Mouse (Mus musculus) kidney, adult 11 months (tissue): ENCODE results near the gene Slc1a1.

Source experiments
- DNase-seq: peaks from one replicate; pipeline ENCODE4 v3.0.0; 2022

Slc1a1 gene

DNA sequence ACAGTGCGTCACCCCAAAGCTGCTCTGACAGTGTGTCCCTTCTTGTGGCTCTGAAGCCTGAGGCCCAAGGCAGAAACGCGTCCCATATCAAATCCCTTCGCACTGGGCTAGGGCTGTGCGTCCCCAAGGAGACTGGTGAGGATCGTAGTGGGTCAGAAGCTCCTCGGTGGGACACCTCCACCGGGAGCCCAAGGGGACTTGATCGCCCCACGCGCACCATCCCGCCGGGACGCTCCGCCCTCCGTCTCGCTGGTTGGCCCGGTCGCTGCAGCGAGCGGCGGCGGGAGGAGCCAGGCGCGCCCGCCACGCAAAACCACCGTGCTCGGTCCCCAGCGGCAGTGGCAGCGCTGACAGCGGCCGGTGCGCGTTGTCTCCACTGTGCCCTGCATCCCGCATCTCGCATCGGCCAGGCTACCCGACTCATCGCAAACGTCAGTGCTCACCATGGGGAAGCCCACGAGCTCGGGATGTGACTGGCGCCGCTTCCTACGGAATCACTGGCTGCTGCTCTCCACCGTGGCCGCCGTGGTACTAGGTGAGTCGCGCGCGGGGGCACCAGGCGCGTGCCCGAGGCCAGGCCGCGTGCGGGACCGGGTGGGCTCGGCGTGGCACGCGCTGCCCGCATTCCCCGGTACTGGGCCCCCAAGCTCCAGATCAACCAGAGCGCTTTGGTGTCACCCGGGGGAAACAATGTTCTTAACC lies at the start of gene Slc1a1:
TSS of gene Slc1a1 (plus strand) at position 252 of the 702 bp plus-strand sequence.
- DNase-seq = peak; percentile 62

DNA sequence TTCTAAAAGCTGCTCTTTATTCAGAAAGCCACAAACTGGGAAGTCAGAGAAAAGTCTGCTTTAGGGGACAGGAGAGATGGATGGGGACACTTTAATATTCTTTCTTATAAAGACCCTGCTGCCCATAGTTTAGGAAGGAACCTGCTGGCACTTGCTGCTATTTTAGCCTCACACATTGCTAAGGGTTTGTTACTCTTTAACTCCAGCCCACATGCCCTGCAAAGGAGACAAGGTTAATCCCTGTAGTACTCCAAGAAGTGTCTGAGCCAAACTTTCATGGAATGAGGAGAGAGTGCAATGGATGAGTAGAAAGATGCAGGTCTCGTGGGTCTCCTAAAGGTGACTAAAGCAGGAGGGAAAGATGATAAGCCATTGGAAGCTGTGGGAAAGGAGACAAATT lies 44.7 kb upstream of the Slc1a1 start:
- DNase-seq = peak; percentile 69

DNA sequence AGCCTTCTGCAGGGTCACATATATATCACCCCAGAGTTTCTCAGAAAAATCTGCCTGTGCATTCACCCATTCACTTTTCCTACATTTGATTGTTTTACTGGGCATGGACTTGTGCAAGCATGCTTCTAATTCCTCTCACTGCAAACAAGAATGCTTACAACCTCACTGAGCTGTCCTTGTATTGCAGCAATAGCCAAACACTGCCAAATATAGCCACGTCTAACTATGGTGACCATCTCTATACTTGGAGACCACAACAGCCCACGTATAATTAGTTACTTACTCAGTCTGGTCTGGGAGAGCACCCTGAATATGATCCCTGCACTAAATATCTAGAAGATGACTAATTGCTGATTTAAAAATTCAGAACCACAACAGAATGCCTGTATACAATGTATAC lies 41.5 kb upstream of the Slc1a1 start:
- no peak for DNase-seq

DNA sequence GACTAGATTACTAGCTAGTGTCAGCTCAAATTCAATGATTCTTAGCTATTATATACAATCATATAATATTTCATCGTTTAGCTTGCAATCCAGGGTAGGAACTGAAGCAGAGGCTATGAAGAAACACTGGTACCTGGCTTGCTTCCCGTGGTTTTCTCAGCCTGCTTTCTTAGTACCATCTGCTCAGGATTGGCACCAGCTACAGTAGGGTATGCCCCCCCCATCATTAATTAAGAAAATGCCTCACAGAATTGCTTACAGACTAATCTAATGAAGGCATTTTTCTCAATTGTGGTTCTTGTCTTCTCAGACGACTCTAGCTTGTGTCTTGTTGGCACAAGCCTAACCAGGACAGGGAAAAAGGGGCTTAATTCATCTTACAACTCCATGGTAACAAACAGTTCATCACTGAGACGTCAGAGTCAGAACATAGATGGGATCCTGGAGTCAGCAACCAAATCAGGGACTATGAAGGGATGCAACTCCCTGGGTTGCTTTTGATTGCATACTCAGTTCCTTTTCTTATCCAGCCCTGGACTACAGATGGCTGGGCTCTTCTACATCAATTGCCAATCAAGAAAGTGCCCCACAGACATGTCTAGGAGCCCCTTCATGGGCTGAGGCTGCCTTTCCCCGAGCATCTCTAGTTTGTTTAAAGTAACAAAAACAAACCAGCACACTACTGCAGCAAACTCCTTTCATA lies 38.6 kb upstream of the Slc1a1 start:
- DNase-seq = no peak

DNA sequence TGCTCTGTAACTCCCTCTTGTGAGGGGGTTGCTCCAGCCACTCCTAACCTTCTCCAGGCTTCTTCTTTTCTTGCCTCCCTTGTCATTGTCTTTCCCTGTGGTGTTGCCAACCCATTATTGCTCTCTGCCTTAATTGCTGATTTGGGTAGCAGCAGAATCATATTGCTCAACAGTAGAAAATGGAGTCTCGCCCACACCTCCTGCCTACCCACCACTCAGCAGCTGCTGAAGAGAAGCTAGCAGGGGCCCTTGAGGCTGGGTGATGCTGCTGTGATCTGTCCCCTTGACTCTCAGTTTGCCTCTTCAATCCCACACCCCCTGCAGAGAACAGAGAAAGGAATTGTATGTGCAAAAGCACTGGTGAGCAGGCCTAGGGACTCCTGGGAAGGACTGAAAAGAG lies 37.9 kb upstream of the Slc1a1 start:
- no peak for DNase-seq

DNA sequence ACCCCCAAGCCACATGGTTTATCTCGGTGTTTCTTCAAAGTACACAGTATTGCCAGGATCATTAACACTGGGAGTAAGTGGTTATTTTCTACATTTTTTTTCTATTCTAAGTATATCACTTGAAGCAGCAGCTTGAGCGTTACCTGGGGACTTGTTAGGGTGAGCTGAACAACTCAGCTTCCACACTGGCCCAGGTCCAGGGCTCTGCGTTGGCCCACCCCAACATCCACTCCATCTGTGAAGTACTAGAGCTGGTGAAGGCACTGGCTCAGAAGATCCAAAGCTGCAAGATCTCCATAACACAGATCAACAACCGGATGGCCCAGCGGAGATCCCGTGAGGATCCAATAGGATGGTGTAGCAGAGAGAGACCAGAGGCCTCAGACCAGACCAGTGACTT lies 37.2 kb upstream of the Slc1a1 start:
- DNase-seq = no peak

DNA sequence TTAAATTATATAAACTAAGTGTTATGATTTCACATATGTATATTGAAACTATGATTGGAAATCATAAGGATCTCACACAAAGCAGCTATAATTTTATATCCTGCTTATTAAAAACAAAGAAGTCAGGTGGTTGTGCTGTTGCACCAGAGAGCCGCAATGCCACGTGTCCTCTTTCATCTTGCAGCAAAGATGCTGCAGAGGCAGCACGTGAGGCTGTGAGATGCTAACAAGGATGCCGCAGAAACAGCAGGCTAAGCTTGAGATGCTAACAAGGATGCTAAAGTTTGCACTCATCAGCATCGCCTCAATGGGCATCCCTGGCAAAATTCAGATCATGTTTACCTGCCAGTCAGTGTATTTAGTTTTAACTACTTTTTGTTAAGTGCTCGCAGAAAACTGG lies 34.4 kb upstream of the Slc1a1 start:
- no peak for DNase-seq

DNA sequence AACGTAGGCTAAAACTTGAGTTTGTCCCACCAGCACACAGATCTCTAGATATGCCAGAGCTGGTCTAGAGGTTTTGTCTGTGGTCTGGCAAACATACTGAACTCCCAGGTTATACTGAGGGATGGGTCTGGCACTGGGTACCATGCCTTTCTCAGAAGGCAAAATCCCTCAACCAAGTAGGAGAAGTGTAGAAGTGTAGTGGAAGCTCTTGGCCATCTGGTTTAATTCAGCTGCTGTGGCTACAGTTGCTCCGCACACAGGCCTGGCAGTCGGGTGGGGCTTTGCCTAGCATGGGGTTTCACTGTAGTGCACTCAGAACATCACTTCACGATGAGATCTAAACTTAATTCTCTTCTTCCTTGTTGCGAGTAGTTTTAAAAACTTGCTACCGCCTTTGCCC lies 28.6 kb upstream of the Slc1a1 start:
- DNase-seq = no peak

DNA sequence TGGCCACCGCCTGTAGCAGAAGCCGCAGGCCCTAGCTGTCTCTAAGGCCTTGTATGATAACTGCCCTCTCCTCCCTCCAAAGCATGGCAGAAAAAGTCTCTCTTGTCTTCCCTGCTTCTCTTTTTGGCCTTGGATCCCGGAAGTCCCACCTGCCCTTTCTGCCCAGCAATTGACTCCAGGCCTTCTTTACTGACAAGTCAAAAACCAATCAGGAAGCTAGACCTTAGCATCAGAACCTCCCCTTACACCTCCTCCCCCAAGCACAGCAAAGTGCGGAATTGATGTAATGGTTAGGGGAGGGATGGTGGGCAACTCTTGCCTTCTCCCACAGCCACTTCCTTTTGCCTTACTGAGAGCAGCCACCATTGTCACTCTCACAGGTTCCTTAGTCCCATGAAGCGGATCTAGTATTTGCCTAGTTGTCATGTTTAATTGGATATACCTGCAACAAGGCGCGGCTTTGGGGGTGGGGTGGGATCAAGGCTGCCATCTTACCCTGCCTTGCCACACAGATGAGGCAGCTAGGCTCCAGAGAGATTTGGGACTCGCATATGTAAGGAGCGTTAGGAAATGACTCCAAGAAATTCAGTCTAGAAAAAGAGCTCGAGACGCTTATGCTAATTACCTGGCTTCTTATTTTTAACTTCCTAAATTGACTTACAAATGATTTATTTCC lies 27.9 kb upstream of the Slc1a1 start:
- no peak for DNase-seq

DNA sequence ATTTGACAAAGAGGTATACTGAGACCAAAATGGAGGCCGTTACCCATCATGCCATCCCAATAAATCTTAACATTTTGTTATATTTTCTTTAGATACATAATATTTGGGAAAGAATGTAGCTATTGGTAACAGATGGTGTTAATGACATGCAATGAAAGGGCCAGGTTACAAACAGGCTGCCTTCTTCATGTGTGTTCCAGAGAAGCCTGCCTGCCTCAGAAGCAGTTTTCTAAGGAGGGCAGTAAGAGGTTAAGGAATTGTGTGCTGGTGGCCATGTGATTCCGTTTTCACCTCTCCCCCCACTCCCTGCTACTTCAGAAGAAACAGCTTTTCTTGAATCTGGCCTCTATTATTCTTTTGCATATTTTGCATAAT lies 27.4 kb upstream of the Slc1a1 start:
- no peak for DNase-seq

DNA sequence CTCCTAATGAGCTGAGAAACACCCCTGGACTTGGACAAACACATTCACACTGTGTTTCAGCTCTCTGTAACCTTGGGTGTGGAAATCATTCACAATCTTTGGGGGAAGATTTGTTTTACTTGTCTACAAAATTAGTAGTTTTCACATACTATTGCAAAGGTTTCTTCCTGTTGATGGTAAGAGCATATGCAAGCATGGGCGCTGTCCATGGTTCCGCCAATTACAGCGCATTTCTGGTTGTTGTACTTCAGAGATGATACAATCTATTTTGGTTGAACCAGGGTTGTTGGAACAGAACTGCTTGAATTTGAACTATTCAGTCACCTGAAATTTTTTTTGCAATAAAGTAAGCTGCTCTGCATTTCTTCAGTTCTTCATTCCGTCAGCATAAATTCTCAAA lies 16.6 kb upstream of the Slc1a1 start:
- DNase-seq = no peak

DNA sequence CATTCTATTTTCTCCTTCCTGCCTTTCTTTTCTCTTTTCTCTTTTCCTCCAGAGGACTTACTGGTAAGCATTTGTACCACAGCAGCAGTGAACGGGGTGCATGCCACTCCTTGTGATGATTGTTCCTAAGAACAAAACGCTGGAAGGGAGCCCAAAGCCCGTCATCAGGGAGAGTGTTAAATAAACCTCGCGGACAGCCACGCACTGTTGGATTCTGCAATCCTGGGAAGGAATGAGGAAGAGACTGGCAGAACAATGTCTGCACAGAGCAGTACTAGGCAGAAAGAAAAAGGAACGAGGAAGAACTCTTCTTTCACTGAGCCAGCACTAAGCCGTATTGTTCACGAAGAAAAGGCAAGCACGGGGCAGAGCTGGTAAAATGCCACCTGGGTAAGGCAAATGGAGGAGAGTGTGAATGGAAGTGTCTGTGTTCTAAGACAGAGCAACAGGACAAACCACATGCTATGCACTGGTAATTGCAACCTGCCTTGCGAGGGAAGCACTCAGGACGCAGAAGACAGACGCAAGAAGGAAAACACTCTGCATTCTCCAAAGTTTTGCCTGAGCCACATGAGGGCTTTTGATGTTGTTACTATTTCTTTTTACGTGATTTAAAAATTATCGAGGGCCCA lies 7.0 kb upstream of the Slc1a1 start:
- no peak for DNase-seq

DNA sequence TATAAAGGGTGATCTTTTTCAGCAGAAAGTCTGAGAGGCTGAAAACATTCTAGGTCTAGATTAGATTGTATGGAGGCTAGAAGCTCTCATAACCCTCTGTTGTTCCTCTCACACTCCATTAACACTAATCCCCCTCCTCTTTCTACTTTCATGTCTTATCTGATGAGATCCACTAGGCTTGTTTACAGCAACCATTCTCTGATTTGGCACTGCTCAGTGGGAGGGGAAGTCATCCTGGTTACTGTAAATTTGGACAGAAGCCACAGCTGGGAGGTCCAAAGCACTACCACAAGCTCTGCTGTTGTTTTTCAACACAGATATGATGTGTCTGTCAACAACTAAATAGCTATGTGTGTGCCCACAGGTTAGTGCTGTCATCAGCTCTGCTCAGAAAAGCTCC lies 3.5 kb upstream of the Slc1a1 start:
- DNase-seq = no peak

DNA sequence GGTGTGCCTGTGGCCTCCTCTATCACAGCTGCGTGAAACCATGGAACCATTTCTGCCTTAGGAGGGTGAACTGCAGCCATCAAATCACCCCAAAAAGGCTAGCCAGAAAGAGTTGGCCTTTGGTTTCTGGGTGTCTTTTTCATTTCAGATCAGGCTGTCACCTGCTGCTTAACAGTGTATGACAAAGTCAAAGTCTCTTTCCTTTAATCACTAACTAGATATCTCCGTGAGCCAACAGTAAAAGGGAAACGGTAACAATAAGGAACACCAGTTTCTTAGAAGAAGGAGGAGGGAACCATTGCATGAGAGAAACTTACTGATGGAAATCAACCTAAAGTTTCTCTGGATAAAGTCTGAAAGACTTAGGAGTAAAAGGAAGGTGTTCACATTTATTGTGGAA lies 2.2 kb upstream of the Slc1a1 start:
- DNase-seq = no peak

DNA sequence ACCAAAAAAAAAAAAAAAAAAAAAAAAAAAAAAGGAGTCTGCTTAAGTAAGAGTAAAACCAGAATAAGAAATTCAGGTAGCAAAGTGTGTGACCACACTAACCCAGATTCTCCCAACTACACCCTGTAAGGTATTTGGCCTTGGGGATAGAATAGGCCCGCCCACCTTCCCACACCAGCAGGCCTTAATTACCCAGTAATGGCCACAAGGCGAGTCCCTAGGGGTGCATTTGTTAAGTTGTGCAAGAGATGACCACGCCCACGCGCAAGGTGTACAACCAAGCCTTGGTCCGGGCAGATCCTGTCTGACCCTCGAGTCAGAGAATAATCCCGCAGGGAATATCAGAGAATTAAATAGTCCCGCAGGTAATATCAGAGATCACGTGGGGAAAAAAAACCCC lies 461 bp upstream of the Slc1a1 start:
- DNase-seq = peak; percentile 58

DNA sequence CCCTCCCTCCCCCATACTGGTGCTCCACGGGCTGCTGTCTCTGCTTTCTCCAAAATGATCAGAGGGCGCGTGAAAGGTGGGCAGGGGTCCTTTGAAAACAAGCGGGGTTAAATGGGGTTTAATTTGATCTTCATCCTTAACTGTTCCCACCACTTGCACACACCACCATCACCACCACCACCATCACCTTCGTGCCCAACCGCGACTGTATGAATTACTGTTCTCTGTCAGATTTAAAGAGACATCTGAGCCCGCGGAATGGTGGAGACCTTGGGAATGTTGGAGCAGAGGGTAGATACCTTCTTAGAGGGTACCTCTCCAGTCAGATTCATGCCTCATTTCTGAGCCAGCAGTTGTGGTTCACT lies 633 bp downstream of the Slc1a1 start:
- no peak for DNase-seq

DNA sequence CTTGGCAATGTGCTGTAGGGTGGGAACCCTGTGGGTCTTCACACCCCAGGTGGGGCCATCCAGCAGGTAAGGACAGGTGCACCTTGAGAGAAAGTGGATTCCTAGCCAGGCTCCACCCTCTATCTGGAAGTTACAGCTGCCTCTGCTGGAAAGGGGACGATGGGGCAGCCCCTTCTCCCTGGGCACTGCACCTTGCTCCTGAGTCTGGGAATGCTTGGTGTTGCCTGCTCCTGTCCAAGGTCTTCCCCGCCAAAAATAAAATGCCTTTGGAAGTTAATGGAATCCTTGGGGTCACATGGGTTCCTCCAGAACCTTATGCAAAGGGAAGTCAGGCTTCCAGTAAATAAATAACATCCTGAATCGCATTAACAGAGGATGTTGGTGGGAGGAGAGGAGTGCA lies 1.3 kb downstream of the Slc1a1 start:
- peak; percentile 78 for DNase-seq

DNA sequence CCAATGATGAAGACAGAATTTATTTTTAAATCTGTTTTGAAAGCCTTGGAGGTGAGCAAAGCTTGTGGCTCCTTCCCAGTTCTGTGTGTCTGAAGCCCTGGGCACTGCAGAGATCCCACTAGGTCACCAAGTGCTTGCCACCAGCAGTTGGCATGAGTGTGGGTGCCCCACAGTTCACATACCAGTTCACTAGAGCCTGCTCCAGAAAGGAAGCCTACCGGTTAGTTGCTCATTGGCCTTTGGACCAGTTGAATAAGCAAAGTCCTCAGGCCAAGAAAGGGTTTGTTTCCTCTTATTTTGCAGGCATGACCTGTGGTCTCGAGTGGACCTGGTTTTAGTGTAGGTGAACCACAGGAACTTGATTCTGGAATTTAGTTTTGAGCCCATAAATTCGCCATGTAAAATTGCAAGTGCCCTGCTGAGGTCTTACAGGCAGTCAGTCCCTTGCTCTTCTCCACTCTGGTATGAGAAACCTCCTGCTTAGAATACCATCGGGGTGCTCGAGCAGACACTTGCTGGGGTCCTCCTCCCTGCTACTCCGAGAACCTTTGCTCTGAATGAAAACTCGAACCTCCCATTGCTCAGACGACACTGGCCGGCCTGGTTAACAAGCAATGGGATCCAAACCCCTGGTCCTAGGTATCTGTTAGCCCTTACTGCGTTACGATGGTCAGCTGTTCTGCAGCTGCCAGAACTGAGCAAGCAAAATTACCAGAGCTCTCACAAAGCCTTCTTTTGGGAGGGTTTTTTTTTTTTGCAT lies 2.0 kb downstream of the Slc1a1 start:
- DNase-seq = peak; percentile 85

DNA sequence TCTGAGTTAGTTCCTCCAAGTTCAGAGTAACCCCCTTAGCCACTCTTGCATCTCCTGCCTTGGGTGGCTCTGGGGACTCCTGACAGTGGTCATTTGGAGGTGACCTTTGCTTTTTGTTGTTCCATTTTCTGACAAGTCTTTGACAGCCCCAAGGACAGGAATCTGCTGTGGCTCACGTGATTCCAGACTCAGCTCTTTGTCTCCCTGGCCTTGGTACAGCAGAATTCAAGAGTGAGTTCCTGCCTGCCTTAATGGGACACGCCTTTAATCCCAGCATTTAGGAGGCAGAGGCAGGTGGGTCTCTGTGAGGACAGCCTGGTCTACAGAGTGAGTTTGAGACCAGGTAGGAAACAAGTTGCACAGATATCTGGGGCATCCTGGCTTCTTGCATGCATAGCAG lies 3.9 kb downstream of the Slc1a1 start:
- no peak for DNase-seq

DNA sequence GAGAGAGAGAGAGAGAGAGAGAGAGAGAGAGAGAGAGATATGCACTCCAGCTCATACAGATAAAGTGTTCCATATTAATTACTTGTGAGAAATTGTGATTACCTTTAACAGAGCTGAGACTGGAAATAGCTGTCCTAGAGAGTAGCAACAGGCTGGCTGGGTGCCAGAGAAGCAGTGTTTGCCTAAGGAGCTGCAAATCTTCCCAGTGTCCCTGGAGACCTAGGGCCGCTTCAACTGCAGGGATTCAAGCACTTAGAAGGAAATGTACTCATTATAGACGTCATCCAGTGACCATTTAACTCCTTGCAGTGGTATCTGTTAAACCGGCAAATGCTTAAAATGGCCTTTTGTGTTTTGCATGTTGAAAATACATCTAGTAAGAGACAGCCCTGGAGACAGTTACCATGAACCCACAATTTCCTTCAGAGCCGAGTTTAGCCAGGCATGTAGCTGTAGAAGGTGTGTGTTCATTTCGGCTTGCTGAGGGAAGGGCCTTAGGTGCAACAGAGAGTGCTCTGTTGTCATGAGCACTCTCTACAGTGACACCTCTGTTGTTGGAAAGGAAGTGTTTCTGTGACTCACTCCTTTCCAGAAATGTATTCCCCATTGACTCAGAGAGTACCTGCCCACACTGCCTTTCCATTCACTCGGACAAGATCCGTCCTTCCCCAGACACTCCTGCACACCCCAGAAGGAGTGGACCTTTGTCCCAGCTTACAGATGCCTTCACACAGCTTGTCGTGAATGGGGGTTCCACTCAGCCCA lies 10.3 kb downstream of the Slc1a1 start:
- DNase-seq = no peak

DNA sequence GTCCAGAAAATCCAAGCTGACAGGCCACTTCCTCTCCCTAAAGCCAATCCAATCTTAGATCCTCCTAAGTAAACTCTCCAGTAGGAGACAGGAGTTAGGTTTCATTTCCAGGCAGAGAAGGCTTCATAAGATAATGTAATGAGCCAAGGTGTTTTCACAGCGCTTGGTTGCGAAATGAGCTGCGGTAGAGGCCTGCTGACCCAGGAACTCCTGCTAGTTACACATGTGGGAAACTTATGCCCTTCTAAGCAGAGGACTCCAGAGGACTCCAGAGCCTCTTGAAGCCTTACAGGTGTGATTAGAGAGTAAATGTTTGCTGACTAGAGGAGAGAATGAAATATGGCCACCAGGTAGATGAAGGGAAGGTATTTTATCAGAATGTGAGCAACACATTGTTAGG lies 15.7 kb downstream of the Slc1a1 start:
- no peak for DNase-seq

DNA sequence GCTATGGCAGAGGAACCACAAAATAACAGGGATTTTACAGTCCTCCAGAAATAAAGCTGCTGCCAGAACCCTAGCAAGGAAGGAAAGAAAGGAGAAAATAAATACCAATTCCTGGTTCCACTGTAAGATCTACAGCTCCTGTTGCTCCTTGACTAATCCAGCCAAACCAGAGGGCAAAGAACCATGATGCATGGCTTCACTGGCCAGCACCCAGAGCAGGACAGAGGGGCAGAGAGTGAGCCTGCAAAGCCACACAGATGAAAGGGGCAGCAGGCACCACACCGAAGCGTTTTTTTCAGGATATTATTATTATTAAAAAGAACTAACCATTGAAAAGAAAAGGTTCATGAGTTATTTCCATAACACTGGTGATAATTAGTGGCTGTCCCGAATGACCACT lies 17.2 kb downstream of the Slc1a1 start:
- no peak for DNase-seq
